Mouse (Mus musculus) liver (tissue): ENCODE results near the gene Nrip1.

Experiments used
- DNase-seq: peaks from one replicate; pipeline ENCODE4 v3.0.0-alpha.2; 2020; ENCODE audit warnings: mixed read lengths

The Nrip1 gene

GRCm38 (mm10) chr16:76266635-76267268 is 106.9 kb downstream of the Nrip1 start:
- no peak for DNase-seq

GRCm38 (mm10) chr16:76265874-76266273 is 107.8 kb downstream of the Nrip1 start:
- no peak for DNase-seq

GRCm38 (mm10) chr16:76265301-76265700 is 108.3 kb downstream of the Nrip1 start:
- DNase-seq = no peak

GRCm38 (mm10) chr16:76263393-76263792 is 110.2 kb downstream of the Nrip1 start:
- DNase-seq = no peak

GRCm38 (mm10) chr16:76260296-76260695 is 113.3 kb downstream of the Nrip1 start:
- no peak for DNase-seq

- DNase-seq = no peak
These were observed 121.8 kb downstream of the Nrip1 start for GRCm38 (mm10) chr16:76251826-76252225.

- DNase-seq = no peak
These were observed 124.1 kb downstream of the Nrip1 start for GRCm38 (mm10) chr16:76249345-76250091.

GRCm38 (mm10) chr16:76242850-76243249 is 130.8 kb downstream of the Nrip1 start:
- no peak for DNase-seq

GRCm38 (mm10) chr16:76241266-76241665 is 132.4 kb downstream of the Nrip1 start:
- DNase-seq = no peak

GRCm38 (mm10) chr16:76239353-76239752 is 134.3 kb downstream of the Nrip1 start:
- DNase-seq = no peak

- no peak for DNase-seq
These were observed 134.8 kb downstream of the Nrip1 start for GRCm38 (mm10) chr16:76238784-76239183.
